Mouse (Mus musculus) urinary bladder, adult 2 months (tissue): ENCODE results near the gene Klhl33. TPM values are rescaled to one million over a fixed set of nuclear protein-coding genes. Genes with fewer than 3 reads are reported as not detected.

Source experiments
- DNase-seq: peaks from one replicate; pipeline ENCODE4 v3.0.0; 2022; ENCODE audit warnings: low spot score
- polyA plus RNA-seq: library from polyadenylated mRNA; depleted of rRNA; stranded (reverse); fragments of >200 nt; gene quantifications from 2 replicates; pipeline ENCODE4 v1.2.3, GENCODE M21; 2012; rRNA removed

Klhl33 gene
- polyA plus RNA-seq, 1 experiment, result 1.7 TPM

- no peak for DNase-seq
These were observed 41.5 kb downstream of the Klhl33 start for GRCm38 (mm10) chr14:50855788-50856187.

Other genes with a start within 250 kb of the Klhl33 start
- gene Olfr747, start 204.3 kb downstream of the Klhl33 start, polyA plus RNA-seq, result not detected in 2 replicates
- not detected in 2 replicates for gene Olfr748, start 190.1 kb downstream of the Klhl33 start, polyA plus RNA-seq
- gene Olfr749, start 152.4 kb downstream of the Klhl33 start, polyA plus RNA-seq, result not detected in 2 replicates
- 46.3 and 58.6 TPM in 2 replicates for gene Ttc5, start 112.0 kb downstream of the Klhl33 start, polyA plus RNA-seq
- gene Ccnb1ip1, start 89.8 kb downstream of the Klhl33 start, polyA plus RNA-seq, result not detected in 2 replicates
- 55.8 and 64.0 TPM in 2 replicates for gene Parp2, start 89.7 kb downstream of the Klhl33 start, polyA plus RNA-seq
- gene Tep1, start 26.9 kb downstream of the Klhl33 start, polyA plus RNA-seq, result 25.3 and 29.5 TPM in 2 replicates
- gene Osgep, start 27.4 kb upstream of the Klhl33 start, polyA plus RNA-seq, result 75.6 and 84.0 TPM in 2 replicates
- gene Apex1, start 27.5 kb upstream of the Klhl33 start, polyA plus RNA-seq, result 56.6 and 59.1 TPM in 2 replicates
- gene Pip4p1, start 33.3 kb upstream of the Klhl33 start, polyA plus RNA-seq, result 79.4 and 104 TPM in 2 replicates
- 49.9 and 64.9 TPM in 2 replicates for gene Pnp, start 33.6 kb upstream of the Klhl33 start, polyA plus RNA-seq
- gene Gm49342, start 47.0 kb upstream of the Klhl33 start, polyA plus RNA-seq, result 45.7 and 54.1 TPM in 2 replicates
- 2.6 and 3.7 TPM in 2 replicates for gene Pnp2, start 58.5 kb upstream of the Klhl33 start, polyA plus RNA-seq
- 0.28 and 0.41 TPM in 2 replicates for gene Rnase10, start 110.2 kb upstream of the Klhl33 start, polyA plus RNA-seq
- gene Rnase9, start 144.4 kb upstream of the Klhl33 start, polyA plus RNA-seq, result not detected in 2 replicates
- not detected in 2 replicates for gene Rnase11, start 152.7 kb upstream of the Klhl33 start, polyA plus RNA-seq
- 0.32 TPM in 1 of 2 replicates, not detected in the other for gene Rnase12, start 160.2 kb upstream of the Klhl33 start, polyA plus RNA-seq
- 0.06 TPM in 1 of 2 replicates, not detected in the other for gene Olfr750, start 176.9 kb upstream of the Klhl33 start, polyA plus RNA-seq
- gene Rnase4, start 193.6 kb upstream of the Klhl33 start, polyA plus RNA-seq, result 373 and 403 TPM in 2 replicates
- 60.1 and 64.0 TPM in 2 replicates for gene Ang, start 193.6 kb upstream of the Klhl33 start, polyA plus RNA-seq
- 0.04 and 0.06 TPM in 2 replicates for gene Eddm3b, start 216.9 kb upstream of the Klhl33 start, polyA plus RNA-seq
- 7.1 and 8.3 TPM in 2 replicates for gene Rnase6, start 226.4 kb upstream of the Klhl33 start, polyA plus RNA-seq
- 0.30 and 0.40 TPM in 2 replicates for gene Rnase1, start 249.3 kb upstream of the Klhl33 start, polyA plus RNA-seq